8 mouse cellular contexts compared by ENCODE assay signal in the genomic region with DNA sequence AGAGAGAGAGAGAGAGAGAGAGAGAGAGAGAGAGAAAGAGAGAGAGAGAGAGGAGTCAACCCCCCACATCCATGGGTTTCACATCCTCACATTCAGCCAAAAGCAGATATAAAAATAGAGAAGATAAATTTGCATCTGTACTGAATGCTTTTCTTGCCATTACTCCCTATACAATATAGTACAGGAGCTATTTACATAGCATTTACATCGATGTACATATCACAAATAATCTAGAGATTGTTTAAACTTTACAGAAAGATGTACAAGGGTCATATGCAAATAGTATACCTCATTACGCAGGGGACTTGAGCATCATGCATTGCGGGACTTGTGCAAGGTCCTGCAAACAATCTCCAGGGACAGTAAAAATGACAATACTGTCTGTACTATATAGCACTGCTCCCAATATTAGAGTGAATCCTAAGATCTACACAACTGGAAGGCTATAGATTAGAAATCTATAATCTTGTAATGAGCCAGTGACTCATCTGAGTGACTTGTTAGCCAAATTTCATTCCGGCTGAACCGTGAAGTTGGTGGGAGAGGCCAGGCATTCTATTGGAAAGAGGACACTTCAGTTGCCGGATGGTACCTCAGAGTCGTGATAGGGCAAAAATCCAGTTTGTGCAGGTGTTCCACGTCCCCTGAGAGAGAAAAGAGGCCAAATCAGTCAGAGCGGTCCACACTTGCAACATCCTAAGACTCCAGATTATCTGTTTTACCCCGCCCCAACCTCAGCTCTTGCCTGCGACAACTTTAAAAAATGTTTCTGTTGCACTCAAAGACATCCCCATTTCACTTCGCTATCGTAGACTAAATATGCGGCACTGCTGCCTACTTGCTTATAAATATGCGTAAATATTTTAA. TPM values are rescaled to one million over a fixed set of nuclear protein-coding genes. Genes with fewer than 3 reads are reported as not detected.
DNase-seq lines count a peak whose midpoint lies in the region; ATAC-seq and TF ChIP-seq lines count a peak whose summit lies in the region.

No protein-coding gene starts in this region.

- no peaks in the 10 kb centered on the region for H3K27me3 ChIP-seq in kidney, embryonic 16.5 days (ENCODE audit: insufficient read depth, low read length)
- H3K27me3 ChIP-seq in heart, postnatal 0 days (ENCODE audit: control insufficient read depth, insufficient read depth, low read length), result no peaks in the 10 kb centered on the region

- peak overlapping the region; percentile 81 for H3K4me2 ChIP-seq in kidney, embryonic 16.5 days (replicated peaks; ENCODE audit: low read depth, low read length)
- H3K4me2 ChIP-seq in heart, postnatal 0 days (ENCODE audit: low read depth, low read length), result peak overlapping the region; percentile 80

- peak overlapping the region; percentile 65 for H3K4me3 ChIP-seq in kidney, embryonic 16.5 days (ENCODE audit: low read length)
- H3K4me3 ChIP-seq in bone marrow, adult 2 months (replicated peaks; ENCODE audit: control insufficient read depth, low read depth, low read length), result peak overlapping the region; percentile 32
- peak overlapping the region; percentile 72 for H3K4me3 ChIP-seq in heart, postnatal 0 days (ENCODE audit: low read depth, low read length)

- H3K4me1 ChIP-seq in kidney, embryonic 16.5 days (ENCODE audit: insufficient read depth, low read length), result peaks cover 10% of the 10 kb centered on the region
- H3K4me1 ChIP-seq in bone marrow, adult 2 months (ENCODE audit: control insufficient read depth, insufficient read depth, low read length), result peaks cover 4% of the 10 kb centered on the region; the same call in 1 of the 2 replicates
- peaks cover 13% of the 10 kb centered on the region for H3K4me1 ChIP-seq in heart, postnatal 0 days (ENCODE audit: control insufficient read depth, insufficient read depth)

- H3K9me3 ChIP-seq in kidney, embryonic 16.5 days (ENCODE audit: low read length), result no peaks in the 10 kb centered on the region
- no peaks in the 10 kb centered on the region for H3K9me3 ChIP-seq in heart, postnatal 0 days (replicated peaks; ENCODE audit: control insufficient read depth, low read length)

- no peak for TF ChIP-seq EP300 in heart, postnatal 0 days (IDR thresholded peaks at IDR 0.05; ENCODE audit: low read depth)

- TF ChIP-seq POLR2A in bone marrow, adult 2 months (IDR thresholded peaks at IDR 0.05; ENCODE audit: borderline replicate concordance, control insufficient read depth, low read depth, low read length), result no peak

- no peak for ATAC-seq in kidney, embryonic 16.5 days (ENCODE audit: low FRiP score, low TSS enrichment)
- ATAC-seq in heart, postnatal 0 days (ENCODE audit: insufficient read depth, low read depth), result no peak
- peak; percentile 8 for ATAC-seq in megakaryocyte, adult 5-6 weeks (ENCODE audit: poor library complexity, severe bottlenecking)

- TF ChIP-seq CTCF in bone marrow, adult 2 months (IDR thresholded peaks at IDR 0.05; ENCODE audit: control insufficient read depth, insufficient read depth, low read length), result no peak
- no peak for TF ChIP-seq CTCF in heart, postnatal 0 days (IDR thresholded peaks at IDR 0.05; ENCODE audit: low read depth)

- peak overlapping the region; percentile 96 for H3K9ac ChIP-seq in kidney, embryonic 16.5 days (replicated peaks; ENCODE audit: low read length)
- H3K9ac ChIP-seq in heart, postnatal 0 days (replicated peaks; ENCODE audit: low read depth, low read length), result peak overlapping the region; percentile 92

- H3K36me3 ChIP-seq in kidney, embryonic 16.5 days (ENCODE audit: insufficient read depth, low read length), result no peaks in the 10 kb centered on the region
- no peaks in the 10 kb centered on the region for H3K36me3 ChIP-seq in heart, postnatal 0 days (replicated peaks; ENCODE audit: control insufficient read depth, insufficient read depth, low read length)

- DNase-seq in kidney, postnatal 25 days, result no peak
- no peak for DNase-seq in heart, postnatal 0 days (ENCODE audit: low spot score)
- no peak for DNase-seq in urinary bladder, postnatal 10 days (ENCODE audit: low spot score)
- DNase-seq in urinary bladder, postnatal 25 days (ENCODE audit: low spot score), result no peak
- no peak for DNase-seq in adrenal gland, postnatal 4 days (ENCODE audit: low spot score in 2 of 2)

- 48% methylated on average over 15 of the region's 15 CpGs for WGBS in kidney, embryonic 16.5 days
- WGBS in bone marrow, adult 2 months, result 30% methylated on average over 15 of the region's 15 CpGs
- 48% methylated on average over 15 of the region's 15 CpGs for WGBS in heart, postnatal 0 days

- H3K27ac ChIP-seq in kidney, embryonic 16.5 days (ENCODE audit: low read length), result peak overlapping the region; percentile 100
- H3K27ac ChIP-seq in bone marrow, adult 2 months (ENCODE audit: control insufficient read depth, insufficient read depth, low read depth, low read length, poor library complexity), result peak overlapping the region; percentile 30
- H3K27ac ChIP-seq in heart, postnatal 0 days (ENCODE audit: low read depth), result no peak overlapping the region

RNA-seq across cellular contexts. Expression of a gene that starts 1.6 kb away (rescaled TPM):
- polyA plus RNA-seq in kidney, embryonic 16.5 days (2015; fragmentation: Nextera tagmentation; extraction: Ambion mirVana), result 13.5 and 13.6 TPM in 2 replicates
- polyA plus RNA-seq in bone marrow, adult 2 months (2011; ENCODE audit: insufficient read depth, insufficient read length, low replicate concordance, missing spikeins), result 6.9 and 16.6 TPM in 2 replicates
- 4.0 and 13.4 TPM in 2 replicates for total RNA-seq in heart, postnatal 0 days (2014; rRNA removed; ENCODE audit: low replicate concordance)
- polyA plus RNA-seq in heart, postnatal 0 days (2015; fragmentation: Nextera tagmentation; extraction: Ambion mirVana), result 7.6 and 9.4 TPM in 2 replicates
- 7.4 and 9.8 TPM in 2 replicates for total RNA-seq in megakaryocyte, adult 5-6 weeks (2015)
- total RNA-seq in megakaryocyte, adult 5-6 weeks (2017), result 7.7 and 11.0 TPM in 2 replicates
- total RNA-seq in adrenal gland, postnatal 4 days (2021), result 10 to 100 TPM; 13.6 to 16.4 TPM

RNA-seq across cellular contexts. Expression of a gene that starts 23.4 kb away (rescaled TPM):
- polyA plus RNA-seq in kidney, embryonic 16.5 days (2015; fragmentation: Nextera tagmentation; extraction: Ambion mirVana), result 13.4 and 15.1 TPM in 2 replicates
- 40.0 and 47.4 TPM in 2 replicates for polyA plus RNA-seq in bone marrow, adult 2 months (2011; ENCODE audit: insufficient read depth, insufficient read length, low replicate concordance, missing spikeins)
- total RNA-seq in heart, postnatal 0 days (2014; rRNA removed; ENCODE audit: low replicate concordance), result 42.9 and 65.1 TPM in 2 replicates
- 23.7 and 27.0 TPM in 2 replicates for polyA plus RNA-seq in heart, postnatal 0 days (2015; fragmentation: Nextera tagmentation; extraction: Ambion mirVana)
- 44.0 and 52.2 TPM in 2 replicates for total RNA-seq in megakaryocyte, adult 5-6 weeks (2015)
- total RNA-seq in megakaryocyte, adult 5-6 weeks (2017), result 92.3 and 104 TPM in 2 replicates
- total RNA-seq in adrenal gland, postnatal 4 days (2021), result 10 to 100 TPM; 53.4 to 53.8 TPM
